Mouse (Mus musculus) lung, embryonic 15.5 days (tissue): ENCODE data around the gene Gm49387. TPM values are rescaled to one million over a fixed set of nuclear protein-coding genes. Genes with fewer than 3 reads are reported as not detected.

Source experiments
- ATAC-seq: fragments of 200-750 bp; cut with Nextera tagmentation; 2 replicates; pipeline ENCODE4 v1.8.0; 2017; ENCODE audit warnings: moderate number of reproducible peaks, borderline replicate concordance; ENCODE audit not compliant: low FRiP score, low TSS enrichment; ENCODE audit errors: extremely low read depth
- H3K27ac ChIP-seq: fragments of 300-500 bp; sonication (generic); 2 replicates; pipeline ENCODE4 v1.5.1; 2015; ENCODE audit warnings: moderate library complexity, mild to moderate bottlenecking, inconsistent platforms
- H3K27me3 ChIP-seq: fragments of 300-500 bp; sonication (generic); 2 replicates; pipeline ENCODE4 v1.6.1; 2015; ENCODE audit warnings: inconsistent platforms
- H3K36me3 ChIP-seq: fragments of 300-500 bp; sonication (generic); 2 replicates; pipeline ENCODE4 v1.6.1; 2015; ENCODE audit warnings: inconsistent platforms
- H3K4me1 ChIP-seq: fragments of 300-500 bp; sonication (generic); 2 replicates; pipeline ENCODE4 v1.6.1; 2015; ENCODE audit warnings: inconsistent platforms
- H3K4me2 ChIP-seq: fragments of 300-500 bp; sonication (generic); 2 replicates; pipeline ENCODE4 v1.6.1; 2015; ENCODE audit warnings: inconsistent platforms, mild to moderate bottlenecking, moderate library complexity
- H3K4me3 ChIP-seq: fragments of 300-500 bp; sonication (generic); 2 replicates; pipeline ENCODE4 v1.5.1; 2015; ENCODE audit warnings: mild to moderate bottlenecking, inconsistent platforms
- H3K9ac ChIP-seq: fragments of 300-500 bp; sonication (generic); 2 replicates; pipeline ENCODE4 v1.6.1; 2015; ENCODE audit warnings: inconsistent platforms
- H3K9me3 ChIP-seq: fragments of 300-500 bp; sonication (generic); 2 replicates; pipeline ENCODE4 v1.6.1; 2016; ENCODE audit warnings: inconsistent platforms
- WGBS: fragments of 180-500 bp; shearing (Covaris S2); methylation state at CpG from one replicate; pipeline ENCODE4 v1.1.7; 2015; 5-methylcytosine and 5-hydroxymethylcytosine counted together
- polyA plus RNA-seq: library from polyadenylated mRNA; unstranded; fragments of >200 nt; fragmentation: Nextera tagmentation; extraction: Ambion mirVana; gene quantifications from 2 replicates; pipeline ENCODE4 v1.2.1, GENCODE M21; 2015

Gm49387 gene
- polyA plus RNA-seq, 1 experiment from 2014 or later: 2.5 TPM

DNA sequence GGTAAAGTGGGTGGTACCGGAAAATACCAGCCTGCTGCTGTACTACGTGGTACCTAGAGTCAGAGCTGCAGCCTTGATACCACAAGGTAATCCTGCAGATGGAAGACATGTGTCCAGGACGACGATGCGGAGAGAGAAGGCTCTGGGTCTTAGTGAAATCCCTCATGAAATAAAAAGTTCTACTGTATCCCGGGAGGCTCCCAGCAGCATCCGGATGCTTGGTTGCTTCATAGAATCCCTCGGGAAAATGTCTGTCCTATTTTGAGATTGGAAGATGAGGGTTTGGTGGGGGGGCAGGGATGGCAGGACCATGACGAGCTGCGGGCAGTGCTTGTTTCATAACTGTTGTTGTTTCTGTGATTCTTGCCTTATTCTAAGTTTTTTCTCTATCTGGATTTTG lies 7.3 kb upstream of the Gm49387 start:
- Histone ChIP-seq H3K27me3 (no peaks in the 10 kb centered on the region), H3K9ac (no peak overlapping the region), H3K9me3 (peaks cover 4% of the 10 kb centered on the region; the same call in 1 of the 2 replicates), H3K27ac (no peak overlapping the region), H3K4me1 (0 out of 2 replicates have a peak, but pooled peaks cover 4% of the 10 kb centered on the region), H3K4me3 (no peak overlapping the region), H3K4me2 (no peak overlapping the region), H3K36me3 (no peaks in the 10 kb centered on the region)
- 84% methylated on average over 10 of the region's 10 CpGs for WGBS
- no peak for ATAC-seq

DNA sequence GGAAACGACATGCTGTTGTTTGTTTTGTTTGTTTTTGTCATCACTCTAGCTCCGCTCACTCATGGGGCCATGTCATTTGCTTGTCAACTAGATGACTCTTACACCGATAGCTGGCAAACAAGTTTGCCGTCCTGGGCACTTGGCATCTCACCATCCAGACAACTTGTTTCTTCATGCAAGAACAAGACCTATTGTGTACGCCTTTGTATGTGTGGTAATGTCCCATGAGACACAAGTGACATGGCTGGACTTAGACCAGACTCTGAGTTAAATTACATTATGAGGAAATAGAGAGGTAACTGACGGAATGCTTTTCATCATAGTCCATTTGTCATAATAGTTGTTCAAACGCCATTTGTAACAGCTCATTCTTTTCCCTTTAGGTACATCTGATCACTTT lies 5.2 kb upstream of the Gm49387 start:
- Histone ChIP-seq H3K36me3 (no peaks in the 10 kb centered on the region), H3K4me3 (no peak overlapping the region), H3K27me3 (no peaks in the 10 kb centered on the region), H3K9me3 (peaks cover 4% of the 10 kb centered on the region; the same call in 1 of the 2 replicates), H3K4me2 (no peak overlapping the region), H3K4me1 (peaks cover 7% of the 10 kb centered on the region), H3K27ac (no peak overlapping the region), H3K9ac (no peak overlapping the region)
- 82% methylated on average over 7 of the region's 7 CpGs for WGBS
- no peak for ATAC-seq

DNA sequence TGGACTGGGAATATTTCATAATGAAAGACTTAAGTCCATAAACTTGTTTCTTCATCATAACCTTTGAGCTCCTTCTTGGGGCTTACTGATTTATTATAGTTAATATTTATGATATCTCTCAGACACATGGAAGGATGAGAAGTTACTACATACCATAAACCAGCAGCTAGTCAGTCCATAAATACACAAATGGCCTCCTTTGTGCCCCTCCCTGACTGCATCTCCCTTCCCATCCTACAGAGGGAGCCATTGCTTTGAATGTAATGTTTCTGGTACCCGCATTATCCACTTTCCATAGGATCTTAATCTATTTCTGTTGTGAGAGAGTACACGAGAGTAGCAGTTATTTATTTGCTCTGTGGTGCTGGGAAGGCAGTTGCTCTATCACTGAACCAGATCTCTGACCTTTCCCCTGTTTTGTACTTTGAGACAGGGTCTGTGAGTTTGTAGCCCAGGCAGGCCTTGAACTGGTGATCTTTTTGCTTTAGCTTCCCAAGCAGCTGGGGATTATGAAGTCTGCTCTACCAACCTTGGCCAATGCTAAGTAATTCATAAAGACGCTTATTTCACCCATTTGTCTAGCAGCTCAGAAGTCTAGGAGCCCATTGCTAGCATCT lies 4.4 kb upstream of the Gm49387 start:
- H3K9ac ChIP-seq: no peak overlapping the region
- no peak overlapping the region for H3K4me2 ChIP-seq
- no peaks in the 10 kb centered on the region for H3K27me3 ChIP-seq
- no peak overlapping the region for H3K27ac ChIP-seq
- no peaks in the 10 kb centered on the region for H3K9me3 ChIP-seq
- ATAC-seq: no peak
- H3K4me3 ChIP-seq: no peak overlapping the region
- H3K36me3 ChIP-seq: no peaks in the 10 kb centered on the region
- 67% methylated on average over 3 of the region's 3 CpGs for WGBS
- peaks cover 11% of the 10 kb centered on the region for H3K4me1 ChIP-seq

DNA sequence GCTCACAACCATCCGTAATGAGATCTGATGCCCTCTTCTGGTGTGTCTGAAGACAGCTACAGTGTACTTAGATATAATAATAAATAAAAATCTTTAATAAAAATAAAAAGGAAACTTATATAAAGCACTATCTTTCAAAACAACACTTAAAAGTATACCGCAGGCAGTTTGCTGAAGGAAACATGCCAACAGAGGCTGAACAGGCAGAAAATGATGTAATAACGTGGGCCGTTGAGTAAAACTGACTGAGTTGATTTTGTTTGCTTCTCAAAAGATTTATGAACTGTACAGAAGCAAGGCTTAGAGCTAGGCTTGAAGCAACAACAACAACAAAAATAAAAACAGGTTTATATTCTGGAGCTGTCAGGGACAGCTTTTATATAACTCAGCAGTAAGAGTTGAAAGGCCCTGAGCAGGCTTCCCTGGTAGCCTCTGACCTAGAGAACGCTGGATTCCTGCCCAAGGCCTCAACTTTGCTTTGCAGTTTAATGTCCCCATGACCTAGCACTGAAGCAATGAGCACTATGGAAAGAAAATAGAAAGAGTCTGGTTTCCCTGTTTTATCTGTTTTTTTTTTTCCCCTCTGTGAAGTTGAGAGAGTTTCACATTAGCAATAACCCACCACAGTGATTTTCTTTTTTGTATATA lies 3.6 kb upstream of the Gm49387 start:
- Histone ChIP-seq H3K4me3 (no peak overlapping the region), H3K9ac (no peak overlapping the region), H3K27ac (no peak overlapping the region), H3K36me3 (no peaks in the 10 kb centered on the region), H3K27me3 (no peaks in the 10 kb centered on the region), H3K4me2 (no peak overlapping the region), H3K9me3 (no peaks in the 10 kb centered on the region), H3K4me1 (peaks cover 14% of the 10 kb centered on the region)
- no peak for ATAC-seq
- WGBS: 72% methylated on average over 5 of the region's 5 CpGs

DNA sequence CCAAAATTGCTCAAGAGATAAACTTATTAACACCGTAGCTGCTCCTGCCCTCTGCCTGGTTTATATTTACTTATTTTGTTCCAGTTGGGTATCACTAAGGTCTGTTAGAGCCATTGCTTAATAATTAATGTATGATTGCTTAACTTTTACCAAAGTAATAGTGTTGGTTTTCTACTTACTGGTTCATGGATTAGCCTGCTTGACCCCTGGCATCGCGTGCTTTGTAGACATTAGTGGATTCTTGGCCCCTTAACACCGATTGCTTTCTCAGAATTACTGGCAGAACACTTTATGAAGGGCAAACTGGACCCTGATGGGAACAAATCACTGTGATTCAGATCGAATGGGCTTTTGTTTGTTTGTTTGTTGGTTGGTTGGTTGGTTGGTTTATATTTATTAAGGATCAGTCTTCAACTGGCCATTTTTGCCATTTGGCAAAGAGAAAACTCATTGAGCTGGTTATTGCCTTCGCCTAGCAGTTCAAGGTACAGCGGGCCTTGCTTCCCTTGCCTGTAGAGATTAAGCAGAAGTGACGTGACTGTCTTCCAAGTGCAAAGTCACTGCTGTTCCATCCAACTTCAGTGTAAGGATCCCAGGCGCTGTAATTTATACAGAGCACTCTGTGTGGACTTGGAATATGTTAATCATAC lies 953 bp upstream of the Gm49387 start:
- Histone ChIP-seq H3K27ac (peak overlapping the region; percentile 89), H3K27me3 (no peaks in the 10 kb centered on the region), H3K4me2 (peak overlapping the region; percentile 97), H3K4me1 (peaks cover 14% of the 10 kb centered on the region), H3K9me3 (no peaks in the 10 kb centered on the region), H3K4me3 (peak overlapping the region; percentile 91), H3K9ac (peak overlapping the region; percentile 68), H3K36me3 (no peaks in the 10 kb centered on the region)
- ATAC-seq: no peak
- 57% methylated on average over 9 of the region's 9 CpGs for WGBS

DNA sequence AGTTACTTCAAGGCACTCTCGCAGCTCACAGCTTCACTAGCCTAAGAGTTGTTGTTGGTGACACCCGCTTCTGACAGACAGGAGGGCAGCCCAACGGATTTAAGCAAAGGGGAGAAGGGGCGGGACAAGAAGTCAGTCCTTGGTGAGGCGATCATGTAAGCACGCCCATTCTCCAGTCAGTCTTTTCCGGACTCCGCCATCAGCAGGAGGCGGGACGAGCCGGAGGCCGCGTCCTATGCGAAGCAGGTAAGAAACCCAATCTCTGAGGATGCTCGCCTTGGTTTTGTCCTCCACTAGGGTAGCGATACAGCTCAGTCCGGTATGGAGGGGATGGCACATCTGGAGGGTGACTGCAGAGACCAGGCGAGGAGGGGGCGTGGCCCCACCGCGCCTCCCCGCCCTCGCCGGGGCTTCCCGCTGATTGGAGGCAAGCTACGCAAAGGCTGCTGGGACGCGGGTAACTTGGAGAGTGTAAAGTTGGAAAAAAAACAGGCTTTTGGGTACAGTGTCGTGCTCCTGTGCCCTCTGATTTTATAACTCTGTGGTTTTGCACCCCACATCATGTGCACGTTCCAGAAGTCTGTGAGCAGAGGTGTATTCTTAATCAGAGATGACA lies 320 bp upstream of the Gm49387 start, which contains the start of the genes Btd and Hacl1:
Gene Btd, plus strand, starts transcription at position 139 of the 616 bp plus-strand sequence.
Gene Hacl1, minus strand, starts transcription at position 397 of the 616 bp plus-strand sequence.
- peak within 1 kb of the TSS; percentile 89 for H3K27ac ChIP-seq
- H3K9me3 ChIP-seq: no peaks in the 10 kb centered on the region
- H3K4me2 ChIP-seq: peak within 1 kb of the TSS; percentile 97
- peak within 1 kb of the TSS; percentile 91 for H3K4me3 ChIP-seq
- peaks cover 14% of the 10 kb centered on the region for H3K4me1 ChIP-seq
- ATAC-seq: peak; percentile 98
- no peaks in the 10 kb centered on the region for H3K36me3 ChIP-seq
- no peaks in the 10 kb centered on the region for H3K27me3 ChIP-seq
- H3K9ac ChIP-seq: peak within 1 kb of the TSS; percentile 68
- WGBS: under 1% methylated on average over 30 of the region's 30 CpGs

DNA sequence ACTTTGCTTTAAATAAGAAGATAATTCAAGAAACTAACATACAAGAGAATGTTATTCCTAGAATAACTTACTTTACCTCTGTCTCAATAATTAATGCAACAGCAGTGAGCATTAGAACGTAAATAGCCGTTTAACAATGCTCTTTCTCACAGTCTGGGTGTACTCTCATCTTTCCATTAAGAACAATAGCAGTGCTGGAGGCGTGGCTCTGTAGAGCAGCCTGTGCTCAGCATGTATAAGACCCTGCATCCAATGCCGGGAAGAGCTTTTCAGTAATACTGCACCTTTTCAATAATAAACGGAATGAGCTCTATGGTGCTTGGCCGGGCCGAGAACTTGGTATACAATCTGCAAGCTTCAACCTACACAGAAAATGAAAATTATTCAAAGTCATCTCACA lies 10.0 kb downstream of the Gm49387 start:
- Histone ChIP-seq H3K4me2 (no peak overlapping the region), H3K36me3 (no peaks in the 10 kb centered on the region), H3K4me3 (no peak overlapping the region), H3K27ac (no peak overlapping the region), H3K9ac (no peak overlapping the region), H3K9me3 (no peaks in the 10 kb centered on the region), H3K4me1 (no peaks in the 10 kb centered on the region), H3K27me3 (no peaks in the 10 kb centered on the region)
- ATAC-seq: no peak
- 74% methylated on average over 7 of the region's 7 CpGs for WGBS

DNA sequence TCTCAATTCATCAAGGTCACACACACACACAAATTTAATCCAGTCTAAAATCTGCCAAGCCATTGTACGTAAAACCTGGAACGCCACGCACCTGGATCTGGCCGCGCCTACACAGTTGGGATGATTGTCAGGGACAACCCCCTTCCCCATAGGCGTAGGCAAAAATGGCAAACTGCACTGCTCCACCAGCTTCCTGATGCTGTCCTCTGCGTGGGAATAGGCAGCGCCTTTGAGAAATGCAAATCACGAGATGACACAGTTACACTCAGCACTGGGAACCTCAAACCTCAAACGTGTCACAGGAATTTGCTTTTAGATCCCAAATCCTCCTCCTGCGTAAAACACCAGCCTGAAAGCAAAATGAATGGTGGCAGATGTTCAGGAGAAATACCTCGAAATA lies 17.9 kb downstream of the Gm49387 start:
- H3K36me3 ChIP-seq: no peaks in the 10 kb centered on the region
- H3K27ac ChIP-seq: no peak overlapping the region
- no peak for ATAC-seq
- no peaks in the 10 kb centered on the region for H3K9me3 ChIP-seq
- no peaks in the 10 kb centered on the region for H3K27me3 ChIP-seq
- H3K4me3 ChIP-seq: no peak overlapping the region
- H3K4me2 ChIP-seq: no peak overlapping the region
- peaks cover 4% of the 10 kb centered on the region; the same call in 1 of the 2 replicates for H3K4me1 ChIP-seq
- H3K9ac ChIP-seq: no peak overlapping the region
- WGBS: 80% methylated on average over 12 of the region's 12 CpGs

DNA sequence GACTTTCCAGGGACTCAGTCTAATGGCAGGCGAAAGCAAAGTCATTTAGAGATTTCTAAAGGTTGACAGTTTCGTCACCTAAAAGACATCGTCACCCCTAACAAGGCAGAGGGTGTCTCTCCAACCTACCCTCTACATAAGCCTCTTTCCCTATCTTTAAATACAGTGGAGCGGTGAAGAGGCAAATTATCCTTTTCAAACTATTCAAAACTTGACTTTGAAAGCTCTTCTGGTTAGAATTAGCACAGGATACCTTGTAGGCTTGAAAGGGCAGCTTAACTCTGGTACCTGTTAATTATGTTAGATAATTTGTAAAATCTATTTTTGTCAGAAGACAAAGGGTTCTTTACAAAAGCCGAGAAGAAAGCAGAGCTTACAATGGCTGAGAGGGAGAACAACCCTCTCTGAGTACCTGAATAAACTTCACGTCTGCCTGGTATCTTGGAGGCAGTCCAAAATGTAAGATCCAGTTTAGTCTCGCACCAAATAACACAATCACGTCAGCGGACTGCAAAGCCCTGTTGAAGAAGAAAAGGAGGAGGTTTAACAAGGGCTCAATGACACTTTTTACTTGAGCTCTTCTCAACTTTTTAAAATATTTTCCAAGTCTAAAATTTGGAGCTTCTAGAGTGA lies 20.0 kb downstream of the Gm49387 start:
- Histone ChIP-seq H3K36me3 (no peaks in the 10 kb centered on the region), H3K4me1 (peaks cover 4% of the 10 kb centered on the region; the same call in 1 of the 2 replicates), H3K4me2 (no peak overlapping the region), H3K27ac (no peak overlapping the region), H3K9me3 (no peaks in the 10 kb centered on the region), H3K9ac (no peak overlapping the region), H3K4me3 (no peak overlapping the region), H3K27me3 (no peaks in the 10 kb centered on the region)
- no peak for ATAC-seq
- WGBS: 57% methylated on average over 9 of the region's 9 CpGs

DNA sequence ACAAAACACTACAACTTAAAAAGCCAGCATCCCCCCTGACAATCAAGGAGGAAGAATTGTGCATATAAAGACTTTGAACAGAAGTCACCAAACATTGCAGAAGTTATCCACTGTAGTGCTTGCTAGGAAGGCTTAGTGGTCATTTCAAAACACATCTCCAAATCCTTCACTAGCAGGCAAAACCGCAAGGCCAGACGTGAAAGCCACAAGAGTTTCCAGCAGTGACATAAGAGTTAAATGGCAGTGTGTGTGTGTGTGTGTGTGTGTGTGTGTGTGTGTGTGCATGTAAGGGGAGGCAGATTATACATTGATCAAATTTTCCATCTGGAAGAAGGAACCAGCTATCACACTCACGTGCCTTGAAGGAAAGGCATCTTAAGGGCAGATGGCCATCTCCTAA lies 22.7 kb downstream of the Gm49387 start:
- no peak overlapping the region for H3K4me2 ChIP-seq
- 74% methylated on average over 3 of the region's 3 CpGs for WGBS
- H3K9me3 ChIP-seq: no peaks in the 10 kb centered on the region
- H3K27me3 ChIP-seq: no peaks in the 10 kb centered on the region
- H3K4me3 ChIP-seq: no peak overlapping the region
- H3K27ac ChIP-seq: no peak overlapping the region
- no peaks in the 10 kb centered on the region for H3K36me3 ChIP-seq
- peaks cover 4% of the 10 kb centered on the region; the same call in 1 of the 2 replicates for H3K4me1 ChIP-seq
- no peak for ATAC-seq
- H3K9ac ChIP-seq: no peak overlapping the region

DNA sequence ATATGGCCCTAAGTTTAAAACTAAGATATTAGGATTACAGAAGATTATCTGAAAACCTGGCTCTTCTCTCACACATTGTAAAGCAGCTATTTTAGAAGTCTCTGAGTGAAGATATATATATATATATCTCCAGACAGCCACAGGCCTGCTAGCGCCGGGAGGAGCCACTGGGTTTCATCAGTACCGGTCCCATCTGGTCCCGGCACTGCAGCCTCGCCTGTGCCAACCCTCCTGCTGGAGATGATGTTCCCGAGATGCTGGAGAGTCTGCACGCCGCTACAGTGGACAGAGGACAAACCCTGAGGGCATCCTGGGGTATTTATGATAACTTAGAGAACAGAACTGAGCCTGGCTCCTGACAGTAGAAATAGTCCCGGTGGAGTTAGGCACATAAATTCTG lies 23.5 kb downstream of the Gm49387 start:
- Histone ChIP-seq H3K36me3 (no peaks in the 10 kb centered on the region), H3K4me3 (no peak overlapping the region), H3K27ac (no peak overlapping the region), H3K9me3 (no peaks in the 10 kb centered on the region), H3K4me1 (peaks cover 4% of the 10 kb centered on the region; the same call in 1 of the 2 replicates), H3K27me3 (no peaks in the 10 kb centered on the region), H3K4me2 (no peak overlapping the region), H3K9ac (no peak overlapping the region)
- 82% methylated on average over 9 of the region's 9 CpGs for WGBS
- ATAC-seq: no peak
